Mouse (Mus musculus): ENCODE data around the gene Ipcef1. TPM values are rescaled to one million over a fixed set of nuclear protein-coding genes. Genes with fewer than 3 reads are reported as not detected.
A peak's percentile ranks its signal among the peaks of the same experiment; 100 is the strongest.

Ipcef1 gene
- polyA plus RNA-seq, 1 experiment from 2014 or later: 1.1 TPM

- no peak for ATAC-seq (ENCODE audit: low FRiP score, low TSS enrichment)
- no peaks in the 10 kb centered on the region for H3K27me3 ChIP-seq (ENCODE audit: control insufficient read depth, insufficient read depth, low read length)
- H3K9ac ChIP-seq (replicated peaks; ENCODE audit: low read length): no peak overlapping the region
- no peak overlapping the region for H3K27ac ChIP-seq (replicated peaks; ENCODE audit: low read depth, low read length)
- H3K36me3 ChIP-seq (ENCODE audit: control insufficient read depth, insufficient read depth, low read length): no peaks in the 10 kb centered on the region
- no peaks in the 10 kb centered on the region for H3K9me3 ChIP-seq (ENCODE audit: control insufficient read depth, low read length)
- DNase-seq: no peak
- H3K4me2 ChIP-seq (ENCODE audit: low read length): no peak overlapping the region
- no peak overlapping the region for H3K4me3 ChIP-seq (replicated peaks; ENCODE audit: low read depth, low read length)
- WGBS: 58% methylated on average over 2 of the region's 2 CpGs
- H3K4me1 ChIP-seq (ENCODE audit: control insufficient read depth, insufficient read depth, low read length): no peaks in the 10 kb centered on the region
Observed at GRCm38 (mm10) chr10:6930889-6931288, 121.4 kb downstream of the Ipcef1 start.

DNA sequence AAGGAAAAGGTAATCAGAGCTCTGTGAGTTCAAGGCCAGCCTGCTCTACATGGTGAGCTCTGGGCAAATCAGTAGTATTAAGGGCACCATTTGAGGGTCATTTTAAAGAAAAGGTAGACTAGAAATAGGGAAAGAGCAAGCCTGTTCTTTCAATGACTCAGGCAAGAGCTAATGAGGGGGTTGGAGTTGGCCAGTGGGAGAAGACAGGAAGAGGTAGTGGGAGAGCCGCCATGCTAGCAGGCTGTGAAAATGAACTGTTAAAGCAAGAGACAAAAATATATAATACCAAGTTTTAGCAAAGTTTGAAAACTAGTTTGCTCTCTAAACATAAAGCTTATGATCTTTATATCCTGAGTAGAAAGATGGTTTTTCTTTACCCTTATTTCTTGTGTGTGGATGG is 121.9 kb downstream of the Ipcef1 start:
- H3K4me2 ChIP-seq (ENCODE audit: low read length): no peak overlapping the region
- H3K9me3 ChIP-seq (ENCODE audit: control insufficient read depth, low read length): no peaks in the 10 kb centered on the region
- 93% methylated on average over 1 of the region's 1 CpGs for WGBS
- H3K4me3 ChIP-seq (replicated peaks; ENCODE audit: low read depth, low read length): no peak overlapping the region
- no peak for ATAC-seq (ENCODE audit: low FRiP score, low TSS enrichment)
- no peaks in the 10 kb centered on the region for H3K27me3 ChIP-seq (ENCODE audit: control insufficient read depth, insufficient read depth, low read length)
- H3K9ac ChIP-seq (replicated peaks; ENCODE audit: low read length): no peak overlapping the region
- DNase-seq: no peak
- no peaks in the 10 kb centered on the region for H3K36me3 ChIP-seq (ENCODE audit: control insufficient read depth, insufficient read depth, low read length)
- no peaks in the 10 kb centered on the region for H3K4me1 ChIP-seq (ENCODE audit: control insufficient read depth, insufficient read depth, low read length)
- H3K27ac ChIP-seq (replicated peaks; ENCODE audit: low read depth, low read length): no peak overlapping the region

- WGBS: 69% methylated on average over 1 of the region's 1 CpGs
- ATAC-seq (ENCODE audit: low FRiP score, low TSS enrichment): no peak
Observed at GRCm38 (mm10) chr10:6928905-6929304, 123.4 kb downstream of the Ipcef1 start.

GRCm38 (mm10) chr10:6927600-6928223 is 124.6 kb downstream of the Ipcef1 start:
- H3K36me3 ChIP-seq (ENCODE audit: control insufficient read depth, insufficient read depth, low read length): no peaks in the 10 kb centered on the region
- H3K4me1 ChIP-seq (ENCODE audit: control insufficient read depth, insufficient read depth, low read length): no peaks in the 10 kb centered on the region
- H3K27ac ChIP-seq (replicated peaks; ENCODE audit: low read depth, low read length): no peak overlapping the region
- no peak overlapping the region for H3K4me3 ChIP-seq (replicated peaks; ENCODE audit: low read depth, low read length)
- no peaks in the 10 kb centered on the region for H3K9me3 ChIP-seq (ENCODE audit: control insufficient read depth, low read length)
- H3K4me2 ChIP-seq (ENCODE audit: low read length): no peak overlapping the region
- DNase-seq (no peak), ATAC-seq (ENCODE audit: low FRiP score, low TSS enrichment) (no peak)
- no peaks in the 10 kb centered on the region for H3K27me3 ChIP-seq (ENCODE audit: control insufficient read depth, insufficient read depth, low read length)
- no peak overlapping the region for H3K9ac ChIP-seq (replicated peaks; ENCODE audit: low read length)
- WGBS: 88% methylated on average over 4 of the region's 4 CpGs

More at GRCm38 (mm10) chr10:6928905-6929304, 123.4 kb downstream of the Ipcef1 start:
- no peaks in the 10 kb centered on the region for H3K27me3 ChIP-seq (ENCODE audit: control insufficient read depth, insufficient read depth, low read length)
- H3K27ac ChIP-seq (replicated peaks; ENCODE audit: low read depth, low read length): no peak overlapping the region
- no peak overlapping the region for H3K9ac ChIP-seq (replicated peaks; ENCODE audit: low read length)
- H3K9me3 ChIP-seq (ENCODE audit: control insufficient read depth, low read length): no peaks in the 10 kb centered on the region
- H3K4me2 ChIP-seq (ENCODE audit: low read length): no peak overlapping the region
- no peaks in the 10 kb centered on the region for H3K4me1 ChIP-seq (ENCODE audit: control insufficient read depth, insufficient read depth, low read length)
- no peaks in the 10 kb centered on the region for H3K36me3 ChIP-seq (ENCODE audit: control insufficient read depth, insufficient read depth, low read length)
- H3K4me3 ChIP-seq (replicated peaks; ENCODE audit: low read depth, low read length): no peak overlapping the region
- DNase-seq: no peak

DNA sequence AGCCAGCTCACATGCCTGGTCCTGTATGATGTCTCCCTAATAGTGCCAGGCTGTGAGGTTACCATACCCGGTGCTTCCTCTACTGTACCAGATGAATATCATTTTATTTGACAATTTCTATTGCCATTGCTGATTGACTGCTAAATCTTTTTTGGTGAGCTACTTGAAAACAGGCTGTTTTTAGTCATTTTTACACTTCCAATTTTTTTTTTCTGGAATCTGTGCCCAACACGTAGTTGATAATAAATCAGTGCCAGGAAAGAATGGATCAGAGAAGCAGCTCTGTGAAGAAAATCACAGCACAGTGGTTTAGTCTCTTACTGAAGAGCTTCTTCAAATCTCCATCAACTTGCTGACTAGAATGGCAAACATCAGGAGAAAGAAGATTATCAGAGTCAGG is 125.6 kb downstream of the Ipcef1 start:
- no peaks in the 10 kb centered on the region for H3K9me3 ChIP-seq (ENCODE audit: control insufficient read depth, low read length)
- H3K27me3 ChIP-seq (ENCODE audit: control insufficient read depth, insufficient read depth, low read length): no peaks in the 10 kb centered on the region
- no peak overlapping the region for H3K4me2 ChIP-seq (ENCODE audit: low read length)
- DNase-seq: no peak
- H3K27ac ChIP-seq (replicated peaks; ENCODE audit: low read depth, low read length): no peak overlapping the region
- no peaks in the 10 kb centered on the region for H3K36me3 ChIP-seq (ENCODE audit: control insufficient read depth, insufficient read depth, low read length)
- WGBS: 92% methylated on average over 2 of the region's 2 CpGs
- no peak for ATAC-seq (ENCODE audit: low FRiP score, low TSS enrichment)
- H3K9ac ChIP-seq (replicated peaks; ENCODE audit: low read length): no peak overlapping the region
- H3K4me1 ChIP-seq (ENCODE audit: control insufficient read depth, insufficient read depth, low read length): no peaks in the 10 kb centered on the region
- no peak overlapping the region for H3K4me3 ChIP-seq (replicated peaks; ENCODE audit: low read depth, low read length)

DNA sequence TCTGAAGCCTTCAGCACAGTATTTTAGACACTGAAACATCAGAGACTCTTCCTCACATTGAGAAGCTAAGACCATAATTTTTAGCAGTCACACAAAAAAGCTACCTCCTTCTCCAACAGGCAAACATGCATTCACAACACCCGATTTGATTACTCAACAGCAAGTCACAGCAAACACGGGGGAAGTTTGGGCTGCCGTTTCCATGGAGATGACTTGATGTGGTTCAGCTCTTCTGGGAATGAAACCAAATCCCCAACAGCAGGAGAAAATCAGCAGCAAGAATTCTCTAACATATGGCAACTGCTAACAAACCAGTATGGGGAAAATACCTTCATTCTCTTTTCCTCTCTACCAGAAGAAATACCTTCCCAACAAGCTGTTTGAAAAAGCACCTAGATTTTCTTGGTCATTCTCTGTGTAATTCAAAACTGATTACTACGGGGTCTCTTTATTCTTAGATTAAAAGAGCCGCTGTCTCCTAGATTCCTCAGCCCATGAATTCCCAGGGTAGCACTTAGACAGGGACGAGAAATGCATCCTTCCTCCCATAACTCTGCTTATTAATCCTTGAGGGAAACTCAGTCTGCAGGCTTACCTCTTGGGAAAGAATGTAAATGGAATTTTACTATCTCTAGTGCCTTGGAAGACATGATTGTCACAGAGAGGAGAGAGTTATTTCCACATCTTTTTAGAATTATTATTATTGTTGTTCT is 135.6 kb downstream of the Ipcef1 start:
- no peak overlapping the region for H3K9ac ChIP-seq (replicated peaks; ENCODE audit: low read length)
- H3K9me3 ChIP-seq (ENCODE audit: control insufficient read depth, low read length): no peaks in the 10 kb centered on the region
- WGBS: 1% methylated on average over 6 of the region's 6 CpGs
- H3K4me1 ChIP-seq (ENCODE audit: control insufficient read depth, insufficient read depth, low read length): peaks cover 10% of the 10 kb centered on the region; the same call in 1 of the 2 replicates
- peak overlapping the region; percentile 56 for H3K27ac ChIP-seq (replicated peaks; ENCODE audit: low read depth, low read length)
- H3K4me3 ChIP-seq (replicated peaks; ENCODE audit: low read depth, low read length): no peak overlapping the region
- H3K27me3 ChIP-seq (ENCODE audit: control insufficient read depth, insufficient read depth, low read length): no peaks in the 10 kb centered on the region
- no peaks in the 10 kb centered on the region for H3K36me3 ChIP-seq (ENCODE audit: control insufficient read depth, insufficient read depth, low read length)
- peak; percentile 63; the same call in 1 of the 2 replicates for ATAC-seq (ENCODE audit: low FRiP score, low TSS enrichment)
- H3K4me2 ChIP-seq (ENCODE audit: low read length): peak overlapping the region; percentile 26
- DNase-seq: peak; percentile 81

DNA sequence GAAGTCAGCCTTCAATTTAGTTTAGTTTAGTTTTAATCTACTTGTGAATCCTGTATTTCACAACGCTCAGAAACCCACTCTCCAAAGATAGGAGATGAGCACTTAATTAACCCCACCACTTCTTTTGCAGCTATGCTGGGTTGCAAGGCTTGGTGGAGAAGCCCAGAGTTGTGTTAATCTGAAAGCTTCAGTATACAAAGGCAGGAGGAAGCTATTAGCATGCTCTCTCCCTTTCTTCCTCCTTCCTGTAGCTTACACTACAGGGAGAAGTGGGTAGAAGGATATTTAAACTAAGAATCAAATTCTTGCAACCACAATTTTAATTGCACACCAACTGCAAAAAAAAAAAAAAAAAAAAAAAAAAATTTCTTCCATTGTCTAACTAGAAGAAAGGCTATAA is 136.3 kb downstream of the Ipcef1 start:
- Histone ChIP-seq H3K4me1 (ENCODE audit: control insufficient read depth, insufficient read depth, low read length) (peaks cover 10% of the 10 kb centered on the region; the same call in 1 of the 2 replicates), H3K27ac (replicated peaks; ENCODE audit: low read depth, low read length) (no peak overlapping the region), H3K4me3 (replicated peaks; ENCODE audit: low read depth, low read length) (no peak overlapping the region), H3K4me2 (ENCODE audit: low read length) (no peak overlapping the region), H3K36me3 (ENCODE audit: control insufficient read depth, insufficient read depth, low read length) (no peaks in the 10 kb centered on the region), H3K9me3 (ENCODE audit: control insufficient read depth, low read length) (no peaks in the 10 kb centered on the region), H3K9ac (replicated peaks; ENCODE audit: low read length) (no peak overlapping the region), H3K27me3 (ENCODE audit: control insufficient read depth, insufficient read depth, low read length) (no peaks in the 10 kb centered on the region)
- peak; percentile 6 for DNase-seq
- no peak for ATAC-seq (ENCODE audit: low FRiP score, low TSS enrichment)
- 10% methylated on average over 1 of the region's 1 CpGs for WGBS

DNA sequence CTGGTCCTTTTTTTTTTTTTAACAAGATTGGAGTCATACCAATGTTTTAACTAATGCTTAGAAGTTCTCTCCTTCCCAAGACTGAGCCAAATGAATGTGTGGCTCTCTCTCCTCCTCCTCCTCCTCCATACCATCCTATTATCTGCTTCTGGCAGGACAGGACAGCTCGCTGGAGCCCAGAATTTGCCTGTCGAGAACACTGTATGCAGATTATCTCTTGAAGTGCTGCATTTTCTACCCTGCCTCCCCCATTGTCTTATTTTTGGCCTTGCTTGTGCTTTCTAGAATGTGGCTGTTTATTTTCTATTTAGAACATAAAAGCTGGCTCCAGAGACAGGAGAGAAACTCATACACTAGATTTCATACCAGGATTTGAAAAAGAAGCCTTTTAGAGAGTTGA is 142.5 kb downstream of the Ipcef1 start:
- Histone ChIP-seq H3K27ac (replicated peaks; ENCODE audit: low read depth, low read length) (no peak overlapping the region), H3K4me1 (ENCODE audit: control insufficient read depth, insufficient read depth, low read length) (no peaks in the 10 kb centered on the region), H3K9ac (replicated peaks; ENCODE audit: low read length) (no peak overlapping the region), H3K27me3 (ENCODE audit: control insufficient read depth, insufficient read depth, low read length) (no peaks in the 10 kb centered on the region), H3K4me2 (ENCODE audit: low read length) (no peak overlapping the region), H3K9me3 (ENCODE audit: control insufficient read depth, low read length) (no peaks in the 10 kb centered on the region), H3K36me3 (ENCODE audit: control insufficient read depth, insufficient read depth, low read length) (no peaks in the 10 kb centered on the region), H3K4me3 (replicated peaks; ENCODE audit: low read depth, low read length) (no peak overlapping the region)
- DNase-seq (no peak), ATAC-seq (ENCODE audit: low FRiP score, low TSS enrichment) (no peak)
- 48% methylated on average over 2 of the region's 2 CpGs for WGBS

DNA sequence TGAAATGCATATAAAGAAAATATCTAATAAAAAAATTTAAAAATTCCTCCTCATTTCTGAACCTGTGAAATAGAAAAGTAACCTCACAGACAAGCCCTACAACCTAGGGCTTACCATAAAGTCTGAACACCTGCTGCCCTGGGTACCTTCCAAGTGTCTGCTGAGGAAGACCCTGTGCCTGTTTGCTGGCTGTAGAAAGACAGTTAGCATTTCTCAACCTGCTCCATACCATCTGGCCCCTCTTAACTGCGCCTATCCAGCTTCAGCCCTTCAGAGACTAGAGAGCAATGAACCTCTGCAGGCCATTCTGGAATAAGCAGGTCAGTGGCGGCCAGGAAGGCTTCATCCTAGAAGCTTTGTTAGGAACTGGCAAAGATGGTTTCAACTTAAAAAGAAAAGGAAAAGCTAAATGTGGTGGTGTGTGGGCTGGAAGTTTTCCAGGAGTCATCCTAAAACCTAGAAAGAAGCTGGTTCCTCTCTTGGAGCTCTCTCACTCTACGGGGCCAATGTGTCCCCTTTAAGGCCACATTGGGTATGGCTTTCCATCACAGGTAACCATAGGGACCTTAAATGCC is 150.4 kb downstream of the Ipcef1 start:
- DNase-seq (no peak), ATAC-seq (ENCODE audit: low FRiP score, low TSS enrichment) (no peak)
- Histone ChIP-seq H3K4me3 (replicated peaks; ENCODE audit: low read depth, low read length) (no peak overlapping the region), H3K27ac (replicated peaks; ENCODE audit: low read depth, low read length) (no peak overlapping the region), H3K4me2 (ENCODE audit: low read length) (no peak overlapping the region), H3K36me3 (ENCODE audit: control insufficient read depth, insufficient read depth, low read length) (no peaks in the 10 kb centered on the region), H3K27me3 (ENCODE audit: control insufficient read depth, insufficient read depth, low read length) (no peaks in the 10 kb centered on the region), H3K9ac (replicated peaks; ENCODE audit: low read length) (no peak overlapping the region), H3K9me3 (ENCODE audit: control insufficient read depth, low read length) (no peaks in the 10 kb centered on the region), H3K4me1 (ENCODE audit: control insufficient read depth, insufficient read depth, low read length) (no peaks in the 10 kb centered on the region)
- 93% methylated on average over 3 of the region's 3 CpGs for WGBS

Measured in midbrain, embryonic 14.5 days (tissue).